Mouse (Mus musculus) A20 (cell line): Measurements from ENCODE around the gene Bola2.
"Not testable (repeated sequence)": the region's sequence is repeated elsewhere in the genome, so short reads cannot be mapped to it uniquely, and the experiment has no call there.

Experiments
- DNase-seq: peaks from one replicate; pipeline ENCODE4 v3.0.0-alpha.2; 2011; ENCODE audit warnings: low read depth, low spot score

Bola2 gene

GRCm38 (mm10) chr7:126695210-126695611 is at the start of gene Bola2:
Gene Bola2, plus strand, starts transcription at chr7:126695401.
- DNase-seq: peak; percentile 91

GRCm38 (mm10) chr7:126645708-126646107 is 49.5 kb upstream of the Bola2 start:
- no peak for DNase-seq

GRCm38 (mm10) chr7:126648486-126648885 is 46.7 kb upstream of the Bola2 start:
- peak; percentile 75 for DNase-seq

GRCm38 (mm10) chr7:126649231-126650051 is 45.8 kb upstream of the Bola2 start, which contains the start of gene Sgf29:
Gene Sgf29, plus strand, starts transcription at chr7:126649309.
- DNase-seq: peak; percentile 97

GRCm38 (mm10) chr7:126650852-126651251 is 44.3 kb upstream of the Bola2 start:
- no peak for DNase-seq

GRCm38 (mm10) chr7:126653991-126654390 is 41.2 kb upstream of the Bola2 start:
- no peak for DNase-seq

- DNase-seq: peak; percentile 21
Measured at GRCm38 (mm10) chr7:126655695-126656094, 39.5 kb upstream of the Bola2 start.

GRCm38 (mm10) chr7:126657522-126657921 is 37.7 kb upstream of the Bola2 start:
- DNase-seq: no peak

- DNase-seq: no peak
Measured at GRCm38 (mm10) chr7:126659771-126660170, 35.4 kb upstream of the Bola2 start.

- no peak for DNase-seq
Measured at GRCm38 (mm10) chr7:126663646-126664045, 31.6 kb upstream of the Bola2 start.

- DNase-seq: no peak
Measured at GRCm38 (mm10) chr7:126665269-126665668, 29.9 kb upstream of the Bola2 start.

- DNase-seq: peak; percentile 29
Measured at GRCm38 (mm10) chr7:126667495-126668090, 27.6 kb upstream of the Bola2 start.

- DNase-seq: no peak
Measured at GRCm38 (mm10) chr7:126668452-126668851, 26.7 kb upstream of the Bola2 start.

- no peak for DNase-seq
Measured at GRCm38 (mm10) chr7:126670152-126670551, 25.0 kb upstream of the Bola2 start.

GRCm38 (mm10) chr7:126672111-126672510 is 23.1 kb upstream of the Bola2 start:
- DNase-seq: no peak

GRCm38 (mm10) chr7:126675104-126675503 is 20.1 kb upstream of the Bola2 start:
- DNase-seq: no peak

- DNase-seq: no peak
Measured at GRCm38 (mm10) chr7:126676207-126676606, 19.0 kb upstream of the Bola2 start, which contains the start of gene Sult1a1. Gene Sult1a1, minus strand, starts transcription at chr7:126676432.

- DNase-seq: no peak
Measured at GRCm38 (mm10) chr7:126676631-126677220, 18.5 kb upstream of the Bola2 start.

GRCm38 (mm10) chr7:126678545-126679341 is 16.5 kb upstream of the Bola2 start:
- no peak for DNase-seq

- no peak for DNase-seq
Measured at GRCm38 (mm10) chr7:126679683-126680082, 15.5 kb upstream of the Bola2 start.

- no peak for DNase-seq
Measured at GRCm38 (mm10) chr7:126681221-126681620, 14.0 kb upstream of the Bola2 start.

GRCm38 (mm10) chr7:126688156-126688555 is 7.0 kb upstream of the Bola2 start:
- DNase-seq: not testable (repeated sequence)
